Mouse (Mus musculus): ENCODE measurements around the gene Cd46. TPM values are rescaled to one million over a fixed set of nuclear protein-coding genes. Genes with fewer than 3 reads are reported as not detected.

The Cd46 gene
- polyA plus RNA-seq, 1 experiment from 2014 or later = 0.50 TPM

DNA sequence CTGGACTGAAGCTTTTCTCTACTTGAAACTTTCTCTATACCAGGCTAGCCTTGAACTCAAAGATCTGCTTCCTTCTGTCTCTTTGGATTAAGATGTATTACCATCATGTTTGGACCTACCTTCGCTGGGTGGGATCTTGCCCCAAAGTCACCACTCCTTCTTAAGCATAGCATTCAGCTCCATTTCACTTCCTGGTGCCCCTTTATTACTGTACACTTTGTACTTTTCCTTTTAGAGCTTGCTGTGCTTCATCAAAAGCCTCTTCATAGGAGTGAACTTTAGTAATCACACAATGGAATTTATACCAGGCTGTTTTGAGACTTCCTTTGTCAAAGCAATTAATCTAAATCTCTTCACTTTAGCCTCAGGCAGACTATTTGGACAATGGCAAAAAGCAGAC lies 6.0 kb upstream of the Cd46 start:
- ATAC-seq (ENCODE audit: insufficient read depth, low FRiP score, low TSS enrichment) (no peak), DNase-seq (ENCODE audit: low spot score) (no peak)
- Histone ChIP-seq H3K4me1 (ENCODE audit: control insufficient read depth, insufficient read depth, low read length) (no peaks in the 10 kb centered on the region), H3K36me3 (ENCODE audit: control insufficient read depth, insufficient read depth, low read length) (no peaks in the 10 kb centered on the region), H3K9me3 (ENCODE audit: control insufficient read depth, low read length) (no peaks in the 10 kb centered on the region), H3K4me2 (ENCODE audit: low read depth) (no peak overlapping the region), H3K27me3 (ENCODE audit: control insufficient read depth, insufficient read depth, low read length) (no peaks in the 10 kb centered on the region), H3K4me3 (ENCODE audit: low read depth, low read length) (no peak overlapping the region), H3K27ac (ENCODE audit: low read depth, low read length) (no peak overlapping the region), H3K9ac (ENCODE audit: low read length) (no peak overlapping the region)
- WGBS = 95% methylated on average over 1 of the region's 1 CpGs

DNA sequence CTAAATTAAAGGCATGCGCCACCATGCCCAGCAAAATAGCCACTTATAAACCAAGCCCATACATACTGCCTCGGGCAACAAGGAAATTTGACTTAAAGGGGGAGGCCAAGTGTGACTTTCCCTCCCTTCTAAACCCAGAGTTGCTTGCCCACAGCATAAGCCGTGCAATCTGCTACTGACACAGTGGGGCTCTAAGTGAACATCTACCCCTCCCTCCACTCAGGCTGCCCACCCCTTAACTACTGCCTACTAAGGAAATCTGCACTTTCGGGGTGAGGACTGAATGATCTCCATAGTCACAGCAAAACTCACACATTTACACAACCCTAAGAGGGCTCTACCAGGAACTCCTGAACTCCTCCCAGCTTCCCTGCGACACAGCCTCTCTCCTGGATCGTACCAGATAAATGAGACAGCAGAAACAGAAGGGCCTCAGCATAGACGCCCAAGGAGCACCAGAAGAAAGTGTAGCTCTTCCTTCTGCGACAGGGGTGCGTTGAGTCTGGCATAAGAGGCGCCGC lies 290 bp downstream of the Cd46 start:
- 19% methylated on average over 11 of the region's 11 CpGs for WGBS
- Histone ChIP-seq H3K9ac (ENCODE audit: low read length) (peak overlapping the region; percentile 47), H3K27ac (ENCODE audit: low read depth, low read length) (no peak overlapping the region), H3K36me3 (ENCODE audit: control insufficient read depth, insufficient read depth, low read length) (no peaks in the 10 kb centered on the region), H3K27me3 (ENCODE audit: control insufficient read depth, insufficient read depth, low read length) (no peaks in the 10 kb centered on the region), H3K4me3 (ENCODE audit: low read depth, low read length) (peak overlapping the region; percentile 35), H3K4me1 (ENCODE audit: control insufficient read depth, insufficient read depth, low read length) (0 out of 2 replicates have a peak, but pooled peaks cover 3% of the 10 kb centered on the region), H3K4me2 (ENCODE audit: low read depth) (peak overlapping the region; percentile 55), H3K9me3 (ENCODE audit: control insufficient read depth, low read length) (no peaks in the 10 kb centered on the region)
- DNase-seq (ENCODE audit: low spot score) = no peak
- ATAC-seq (ENCODE audit: insufficient read depth, low FRiP score, low TSS enrichment) = peak; percentile 64

DNA sequence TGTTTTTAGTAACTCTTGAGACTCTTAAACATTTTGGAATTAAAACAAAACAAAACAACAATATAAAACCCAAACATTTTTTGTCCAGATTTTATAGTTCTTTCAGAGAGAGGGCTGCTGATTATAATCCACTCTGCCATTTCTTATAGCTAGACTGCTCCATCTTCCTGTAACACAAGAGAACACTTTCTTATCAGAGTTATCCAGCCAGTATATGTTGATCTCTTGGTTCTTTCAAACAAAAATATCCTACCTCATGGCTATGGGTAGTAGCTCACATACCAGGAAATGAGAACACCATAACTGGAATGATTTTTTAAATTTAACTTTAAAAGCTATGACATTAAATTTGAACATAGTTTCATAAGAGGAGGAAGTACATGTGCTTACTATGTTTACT lies 9.9 kb downstream of the Cd46 start:
- H3K9me3 ChIP-seq (ENCODE audit: control insufficient read depth, low read length) = no peaks in the 10 kb centered on the region
- H3K9ac ChIP-seq (ENCODE audit: low read length) = no peak overlapping the region
- no peaks in the 10 kb centered on the region for H3K27me3 ChIP-seq (ENCODE audit: control insufficient read depth, insufficient read depth, low read length)
- ATAC-seq (ENCODE audit: insufficient read depth, low FRiP score, low TSS enrichment) = no peak
- no peak overlapping the region for H3K4me2 ChIP-seq (ENCODE audit: low read depth)
- no peaks in the 10 kb centered on the region for H3K4me1 ChIP-seq (ENCODE audit: control insufficient read depth, insufficient read depth, low read length)
- no peak for DNase-seq (ENCODE audit: low spot score)
- H3K27ac ChIP-seq (ENCODE audit: low read depth, low read length) = no peak overlapping the region
- no peaks in the 10 kb centered on the region for H3K36me3 ChIP-seq (ENCODE audit: control insufficient read depth, insufficient read depth, low read length)
- no peak overlapping the region for H3K4me3 ChIP-seq (ENCODE audit: low read depth, low read length)

DNA sequence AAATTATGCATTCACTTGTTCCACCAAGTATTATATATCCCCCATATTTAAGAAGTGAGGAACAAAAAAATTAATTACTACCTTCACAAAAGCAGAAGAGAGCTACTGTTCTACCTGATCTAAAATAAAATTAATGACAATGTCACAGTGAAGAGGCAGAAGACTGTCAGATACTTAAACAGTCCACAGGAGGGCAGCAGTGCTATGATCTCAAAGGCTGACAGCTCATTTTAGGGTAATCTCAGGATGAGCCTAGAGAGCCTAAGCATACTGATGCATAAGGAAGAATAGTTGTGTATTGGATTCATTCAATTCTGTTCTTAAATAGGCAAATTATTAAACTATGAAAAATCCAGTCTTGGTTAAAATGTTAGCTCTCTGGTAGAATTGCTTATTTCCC lies 51.6 kb downstream of the Cd46 start:
- no peaks in the 10 kb centered on the region for H3K4me1 ChIP-seq (ENCODE audit: control insufficient read depth, insufficient read depth, low read length)
- no peaks in the 10 kb centered on the region for H3K9me3 ChIP-seq (ENCODE audit: control insufficient read depth, low read length)
- no peaks in the 10 kb centered on the region for H3K27me3 ChIP-seq (ENCODE audit: control insufficient read depth, insufficient read depth, low read length)
- no peak overlapping the region for H3K27ac ChIP-seq (ENCODE audit: low read depth, low read length)
- H3K4me2 ChIP-seq (ENCODE audit: low read depth) = no peak overlapping the region
- no peaks in the 10 kb centered on the region for H3K36me3 ChIP-seq (ENCODE audit: control insufficient read depth, insufficient read depth, low read length)
- H3K4me3 ChIP-seq (ENCODE audit: low read depth, low read length) = no peak overlapping the region
- DNase-seq (ENCODE audit: low spot score) = no peak
- peak; percentile 51; the same call in 1 of the 2 replicates for ATAC-seq (ENCODE audit: insufficient read depth, low FRiP score, low TSS enrichment)
- H3K9ac ChIP-seq (ENCODE audit: low read length) = no peak overlapping the region

DNA sequence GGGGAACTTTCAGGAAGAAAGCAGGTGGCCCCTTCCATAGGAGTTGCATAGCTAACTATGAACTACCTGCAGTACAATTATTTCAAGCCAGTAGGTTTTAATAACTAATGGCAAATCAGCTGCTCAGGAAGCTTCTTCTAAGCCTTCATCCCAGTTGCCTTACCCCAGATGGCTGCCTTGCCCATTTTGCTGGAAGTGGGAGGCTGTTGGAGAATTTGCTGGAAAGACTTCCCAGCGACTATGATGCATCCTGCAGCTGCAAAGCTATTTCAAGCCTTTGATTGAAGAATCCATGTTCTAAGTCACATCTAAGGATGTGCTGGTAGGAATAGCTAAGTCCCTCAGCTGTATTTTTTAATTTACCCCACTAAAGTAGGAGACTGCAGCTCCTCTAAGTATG lies 53.7 kb downstream of the Cd46 start:
- Histone ChIP-seq H3K27ac (ENCODE audit: low read depth, low read length) (no peak overlapping the region), H3K9ac (ENCODE audit: low read length) (no peak overlapping the region), H3K4me2 (ENCODE audit: low read depth) (no peak overlapping the region), H3K4me1 (ENCODE audit: control insufficient read depth, insufficient read depth, low read length) (no peaks in the 10 kb centered on the region), H3K4me3 (ENCODE audit: low read depth, low read length) (no peak overlapping the region), H3K27me3 (ENCODE audit: control insufficient read depth, insufficient read depth, low read length) (no peaks in the 10 kb centered on the region), H3K9me3 (ENCODE audit: control insufficient read depth, low read length) (no peaks in the 10 kb centered on the region), H3K36me3 (ENCODE audit: control insufficient read depth, insufficient read depth, low read length) (no peaks in the 10 kb centered on the region)
- ATAC-seq (ENCODE audit: insufficient read depth, low FRiP score, low TSS enrichment) = no peak
- DNase-seq (ENCODE audit: low spot score) = no peak
- 72% methylated on average over 1 of the region's 1 CpGs for WGBS

DNA sequence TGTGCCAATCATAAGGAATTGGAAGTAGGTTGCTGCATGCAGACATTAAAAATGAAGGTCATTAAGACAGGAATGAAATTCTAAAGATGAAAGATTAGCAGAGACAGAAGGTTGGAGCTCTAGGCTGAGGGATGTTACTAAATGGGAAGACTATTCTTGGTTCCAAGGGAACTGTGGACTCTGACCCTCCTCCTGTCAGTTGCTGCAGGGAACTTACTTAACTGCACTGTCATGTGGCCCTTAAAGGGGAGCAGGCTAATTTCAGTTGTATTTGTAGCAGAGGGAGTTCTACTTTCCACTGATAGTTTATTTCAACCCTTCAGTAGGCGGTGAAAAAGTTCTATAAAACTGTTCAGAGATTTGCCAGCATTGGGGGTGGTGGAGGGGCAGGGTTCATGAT lies 54.1 kb downstream of the Cd46 start:
- ATAC-seq (ENCODE audit: insufficient read depth, low FRiP score, low TSS enrichment) = no peak
- H3K36me3 ChIP-seq (ENCODE audit: control insufficient read depth, insufficient read depth, low read length) = no peaks in the 10 kb centered on the region
- no peak overlapping the region for H3K4me3 ChIP-seq (ENCODE audit: low read depth, low read length)
- no peak overlapping the region for H3K9ac ChIP-seq (ENCODE audit: low read length)
- WGBS = 86% methylated on average over 1 of the region's 1 CpGs
- no peaks in the 10 kb centered on the region for H3K9me3 ChIP-seq (ENCODE audit: control insufficient read depth, low read length)
- H3K4me1 ChIP-seq (ENCODE audit: control insufficient read depth, insufficient read depth, low read length) = no peaks in the 10 kb centered on the region
- no peak overlapping the region for H3K27ac ChIP-seq (ENCODE audit: low read depth, low read length)
- H3K27me3 ChIP-seq (ENCODE audit: control insufficient read depth, insufficient read depth, low read length) = no peaks in the 10 kb centered on the region
- H3K4me2 ChIP-seq (ENCODE audit: low read depth) = no peak overlapping the region
- DNase-seq (ENCODE audit: low spot score) = no peak

DNA sequence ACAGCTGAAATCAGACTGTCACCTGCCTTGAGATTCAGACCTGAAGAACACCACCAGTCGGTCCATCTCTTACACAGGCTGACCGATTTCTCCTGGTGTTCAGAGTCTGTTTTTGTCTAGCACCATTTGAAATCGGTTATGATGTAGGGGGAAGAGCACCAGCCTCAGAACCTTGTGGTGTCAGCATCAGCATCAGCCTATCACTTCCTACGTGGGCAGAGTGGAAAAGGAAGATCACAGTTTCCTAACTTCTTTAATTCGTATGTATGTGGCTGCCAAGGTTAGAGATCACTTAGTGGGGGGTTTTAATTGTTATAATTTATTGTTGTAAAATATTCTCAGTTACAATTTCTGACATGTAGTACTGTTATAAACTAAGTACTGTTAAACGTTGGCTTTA lies 54.6 kb downstream of the Cd46 start:
- Histone ChIP-seq H3K4me3 (ENCODE audit: low read depth, low read length) (no peak overlapping the region), H3K4me1 (ENCODE audit: control insufficient read depth, insufficient read depth, low read length) (no peaks in the 10 kb centered on the region), H3K9ac (ENCODE audit: low read length) (no peak overlapping the region), H3K4me2 (ENCODE audit: low read depth) (no peak overlapping the region), H3K36me3 (ENCODE audit: control insufficient read depth, insufficient read depth, low read length) (no peaks in the 10 kb centered on the region), H3K9me3 (ENCODE audit: control insufficient read depth, low read length) (no peaks in the 10 kb centered on the region), H3K27ac (ENCODE audit: low read depth, low read length) (no peak overlapping the region), H3K27me3 (ENCODE audit: control insufficient read depth, insufficient read depth, low read length) (no peaks in the 10 kb centered on the region)
- DNase-seq (ENCODE audit: low spot score) (no peak), ATAC-seq (ENCODE audit: insufficient read depth, low FRiP score, low TSS enrichment) (no peak)
- 91% methylated on average over 6 of the region's 6 CpGs for WGBS

DNA sequence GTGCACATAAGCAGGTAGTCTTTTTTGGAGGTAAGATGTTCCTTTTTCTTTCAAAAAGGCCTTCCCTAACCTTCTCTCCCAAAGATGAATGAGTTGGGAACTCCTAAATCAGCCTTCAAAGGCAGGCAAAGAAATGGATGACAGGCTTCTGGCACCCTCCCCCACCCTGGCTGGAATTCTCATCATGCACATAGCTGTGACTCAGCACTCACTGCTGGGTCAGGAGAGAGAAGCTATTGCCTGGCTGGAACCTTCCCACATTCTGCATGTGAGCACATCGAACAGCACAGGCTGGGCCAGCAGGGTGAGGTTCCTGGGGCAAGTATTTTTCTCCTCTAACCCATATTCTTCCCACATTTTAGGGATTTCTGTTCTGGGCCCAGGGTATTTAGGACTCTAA lies 58.1 kb downstream of the Cd46 start:
- H3K4me1 ChIP-seq (ENCODE audit: control insufficient read depth, insufficient read depth, low read length) = no peaks in the 10 kb centered on the region
- no peaks in the 10 kb centered on the region for H3K27me3 ChIP-seq (ENCODE audit: control insufficient read depth, insufficient read depth, low read length)
- 61% methylated on average over 1 of the region's 1 CpGs for WGBS
- H3K4me2 ChIP-seq (ENCODE audit: low read depth) = no peak overlapping the region
- no peak for ATAC-seq (ENCODE audit: insufficient read depth, low FRiP score, low TSS enrichment)
- no peaks in the 10 kb centered on the region for H3K36me3 ChIP-seq (ENCODE audit: control insufficient read depth, insufficient read depth, low read length)
- H3K9me3 ChIP-seq (ENCODE audit: control insufficient read depth, low read length) = no peaks in the 10 kb centered on the region
- H3K4me3 ChIP-seq (ENCODE audit: low read depth, low read length) = no peak overlapping the region
- DNase-seq (ENCODE audit: low spot score) = peak; percentile 28
- no peak overlapping the region for H3K9ac ChIP-seq (ENCODE audit: low read length)
- H3K27ac ChIP-seq (ENCODE audit: low read depth, low read length) = no peak overlapping the region

DNA sequence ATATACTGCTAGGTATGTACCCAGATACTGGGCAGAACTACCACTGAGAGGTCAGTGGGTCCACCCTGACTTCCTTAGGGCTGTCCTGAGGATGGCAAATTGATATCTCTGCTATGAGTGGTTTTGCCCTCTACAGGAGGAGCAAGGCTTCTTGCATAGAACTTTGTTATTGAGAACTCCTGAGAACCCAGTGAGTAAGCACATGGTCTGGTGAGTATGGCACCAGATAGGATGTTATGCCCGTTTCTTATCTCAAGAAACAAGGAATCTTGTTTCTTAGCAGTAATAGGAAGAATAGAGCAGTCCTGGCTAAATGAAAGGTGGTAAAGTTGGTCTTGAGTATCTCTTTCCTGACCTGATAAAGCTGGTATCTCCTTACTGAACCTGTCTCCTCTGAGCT lies 59.3 kb downstream of the Cd46 start:
- no peak for ATAC-seq (ENCODE audit: insufficient read depth, low FRiP score, low TSS enrichment)
- WGBS = 91% methylated on average over 1 of the region's 1 CpGs

More for the DNA sequence above, 59.3 kb downstream of the Cd46 start:
- no peak overlapping the region for H3K4me3 ChIP-seq (ENCODE audit: low read depth, low read length)
- no peaks in the 10 kb centered on the region for H3K4me1 ChIP-seq (ENCODE audit: control insufficient read depth, insufficient read depth, low read length)
- H3K36me3 ChIP-seq (ENCODE audit: control insufficient read depth, insufficient read depth, low read length) = no peaks in the 10 kb centered on the region
- H3K27ac ChIP-seq (ENCODE audit: low read depth, low read length) = no peak overlapping the region
- no peak for DNase-seq (ENCODE audit: low spot score)
- no peak overlapping the region for H3K4me2 ChIP-seq (ENCODE audit: low read depth)
- H3K9ac ChIP-seq (ENCODE audit: low read length) = no peak overlapping the region
- no peaks in the 10 kb centered on the region for H3K27me3 ChIP-seq (ENCODE audit: control insufficient read depth, insufficient read depth, low read length)
- H3K9me3 ChIP-seq (ENCODE audit: control insufficient read depth, low read length) = no peaks in the 10 kb centered on the region
